Mouse (Mus musculus) MEL-GATA-1-ER (cell line): ENCODE data around the gene Hist1h2ao.
A peak's percentile ranks its signal among the peaks of the same experiment; 100 is the strongest.
"Not testable (repeated sequence)": the region's sequence is repeated elsewhere in the genome, so short reads cannot be mapped to it uniquely, and the experiment has no call there.

Experiments
- DNase-seq: peaks from one replicate; pipeline ENCODE4 v3.0.0-alpha.2; 2012; ENCODE audit warnings: low read depth; ENCODE audit errors: extremely low read depth

The Hist1h2ao gene

GRCm38 (mm10) chr13:21810073-21810472 is at the start of gene Hist1h2ao, which contains the start of gene Hist1h2bq:
Hist1h2ao (plus strand) TSS chr13:21810465.
Hist1h2bq (minus strand) TSS chr13:21810197.
- DNase-seq = not testable (repeated sequence)

GRCm38 (mm10) chr13:21778814-21779766 is 31.2 kb upstream of the Hist1h2ao start:
- DNase-seq = peak; percentile 94

- peak; percentile 87 for DNase-seq
These were observed 30.2 kb upstream of the Hist1h2ao start, which contains the start of gene Hist1h1b for GRCm38 (mm10) chr13:21779767-21780731. Hist1h1b (minus strand) TSS chr13:21780625.

GRCm38 (mm10) chr13:21781021-21781555 is 29.2 kb upstream of the Hist1h2ao start:
- peak; percentile 36 for DNase-seq

- DNase-seq = no peak
These were observed 28.6 kb upstream of the Hist1h2ao start for GRCm38 (mm10) chr13:21781639-21782038.

GRCm38 (mm10) chr13:21782361-21783254 is 27.7 kb upstream of the Hist1h2ao start:
- DNase-seq = peak; percentile 81

GRCm38 (mm10) chr13:21783255-21783617 is 27.0 kb upstream of the Hist1h2ao start, which contains the start of gene Hist1h3i:
Hist1h3i (minus strand) TSS chr13:21783370.
- peak; percentile 93 for DNase-seq

- peak; percentile 63 for DNase-seq
These were observed 26.5 kb upstream of the Hist1h2ao start for GRCm38 (mm10) chr13:21783734-21784161.

GRCm38 (mm10) chr13:21784311-21784710 is 26.0 kb upstream of the Hist1h2ao start:
- peak; percentile 26 for DNase-seq

- peak; percentile 73 for DNase-seq
These were observed 23.9 kb upstream of the Hist1h2ao start for GRCm38 (mm10) chr13:21786189-21786898.

GRCm38 (mm10) chr13:21786899-21787629 is 23.2 kb upstream of the Hist1h2ao start, which contains the start of the genes Hist1h2an and Hist1h2bp:
Hist1h2an (minus strand) TSS chr13:21787218.
Hist1h2bp (plus strand) TSS chr13:21787461.
- peak; percentile 96 for DNase-seq

- peak; percentile 70 for DNase-seq
These were observed 22.3 kb upstream of the Hist1h2ao start for GRCm38 (mm10) chr13:21787760-21788593.

GRCm38 (mm10) chr13:21789925-21790324 is 20.3 kb upstream of the Hist1h2ao start:
- DNase-seq = no peak

GRCm38 (mm10) chr13:21790601-21791283 is 19.5 kb upstream of the Hist1h2ao start:
- DNase-seq = no peak

GRCm38 (mm10) chr13:21795584-21795983 is 14.7 kb upstream of the Hist1h2ao start:
- no peak for DNase-seq

GRCm38 (mm10) chr13:21797163-21797562 is 13.1 kb upstream of the Hist1h2ao start:
- not testable (repeated sequence) for DNase-seq

GRCm38 (mm10) chr13:21803058-21803457 is 7.2 kb upstream of the Hist1h2ao start:
- DNase-seq = not testable (repeated sequence)
